Mouse (Mus musculus) left cerebral cortex, postnatal 25 days (tissue): ENCODE measurements around the gene Prdm15. TPM values are rescaled to one million over a fixed set of nuclear protein-coding genes. Genes with fewer than 3 reads are reported as not detected.

Experiments used
- DNase-seq, 2 experiments: peaks; one replicate each; pipeline ENCODE4 v3.0.0; 2022; ENCODE audit warnings: low spot score in 2 of 2, mixed read lengths in 1 of 2
- intact Hi-C: fragments of 180-260 bp; cut with DNase I; formaldehyde crosslinking; loops from one replicate; pipeline ENCODE4 v1.15.1; 2025
- total RNA-seq, 2 experiments: library from RNA; stranded (reverse); gene quantifications; 2 replicates each; pipeline ENCODE4 v1.2.3; 2021

Gene Prdm15
- total RNA-seq, 2 experiments from 2014 or later = 20.0 to 24.6 TPM

- no peak for DNase-seq
- intact Hi-C loops = no loop called here
Measured at GRCm38 (mm10) chr16:97828207-97828606, 23.4 kb downstream of the Prdm15 start.

DNA sequence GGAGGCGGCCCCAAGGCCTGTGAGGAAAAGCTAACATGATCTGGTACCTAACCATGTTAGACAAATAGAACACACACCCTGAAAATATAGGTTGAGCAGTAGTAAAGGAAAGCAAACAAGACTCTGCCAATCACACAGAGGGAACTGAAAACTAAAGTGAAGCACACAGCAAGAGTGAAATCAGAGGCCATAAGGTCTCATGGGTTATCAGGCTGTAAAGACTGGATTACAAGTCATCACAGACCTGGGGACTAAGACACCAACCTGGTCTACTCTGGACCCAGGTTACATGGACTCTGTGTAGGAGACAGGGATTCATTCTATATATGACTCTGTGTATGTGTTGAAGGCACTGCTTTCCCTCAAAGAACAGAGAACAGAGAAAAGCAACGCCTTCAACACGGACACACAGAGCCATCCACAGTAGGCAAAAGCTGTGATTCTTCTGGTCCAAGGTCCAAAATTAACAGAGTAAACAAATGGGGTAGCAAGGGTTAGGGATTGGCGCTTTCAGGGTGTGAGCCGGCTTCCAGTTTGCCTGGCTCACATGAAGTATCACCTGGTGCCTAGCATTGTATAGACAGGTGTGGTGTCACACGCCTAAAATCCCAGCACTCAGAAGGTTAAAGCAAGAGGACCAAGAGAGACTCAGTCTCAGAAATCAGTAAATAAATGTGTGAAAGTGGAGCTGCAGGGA, 28.2 kb downstream of the Prdm15 start:
- intact Hi-C loops = no loop called here
- DNase-seq = no peak

GRCm38 (mm10) chr16:97819532-97819931, 32.1 kb downstream of the Prdm15 start:
- intact Hi-C loops = no loop called here
- no peak for DNase-seq

DNA sequence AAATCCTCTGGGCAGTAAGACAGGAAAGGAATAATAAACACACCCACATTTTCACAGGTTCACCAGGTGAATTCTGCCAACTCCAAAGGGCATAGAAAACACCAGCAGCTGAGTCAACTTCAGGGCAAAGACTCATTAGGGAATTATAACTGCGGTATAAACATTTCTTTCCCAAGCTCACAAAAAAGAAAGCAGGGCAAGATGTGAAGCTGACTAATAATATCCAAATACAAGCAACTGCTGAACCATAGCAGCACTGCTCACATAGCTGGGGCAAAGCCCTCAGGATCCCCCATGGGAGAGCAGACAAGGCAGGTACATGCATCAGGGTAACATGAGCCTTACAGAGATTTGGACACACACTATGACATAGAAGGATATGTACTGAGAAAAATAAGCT, 34.2 kb downstream of the Prdm15 start:
- intact Hi-C loops = no loop called here
- no peak for DNase-seq

DNA sequence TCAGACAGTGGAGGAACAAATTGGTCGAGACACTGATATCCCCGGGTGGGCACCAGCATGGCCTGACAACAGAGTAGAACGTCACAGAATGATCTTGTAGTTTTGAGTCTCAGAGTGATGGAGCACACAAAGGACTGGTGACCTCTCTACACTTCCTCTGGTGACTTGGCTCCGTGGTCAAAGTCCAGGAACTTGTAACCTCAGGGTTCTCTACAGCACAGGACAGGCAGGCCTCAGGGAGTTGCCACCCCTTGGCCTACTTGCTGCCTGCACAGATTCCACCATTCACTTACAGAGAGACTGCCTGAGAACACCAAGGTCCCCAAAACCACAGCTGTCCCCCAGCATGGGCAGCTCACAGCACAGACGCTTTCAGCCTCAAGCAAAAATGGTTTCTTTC, 36.4 kb downstream of the Prdm15 start:
- intact Hi-C loops = no loop called here
- no peak for DNase-seq

DNA sequence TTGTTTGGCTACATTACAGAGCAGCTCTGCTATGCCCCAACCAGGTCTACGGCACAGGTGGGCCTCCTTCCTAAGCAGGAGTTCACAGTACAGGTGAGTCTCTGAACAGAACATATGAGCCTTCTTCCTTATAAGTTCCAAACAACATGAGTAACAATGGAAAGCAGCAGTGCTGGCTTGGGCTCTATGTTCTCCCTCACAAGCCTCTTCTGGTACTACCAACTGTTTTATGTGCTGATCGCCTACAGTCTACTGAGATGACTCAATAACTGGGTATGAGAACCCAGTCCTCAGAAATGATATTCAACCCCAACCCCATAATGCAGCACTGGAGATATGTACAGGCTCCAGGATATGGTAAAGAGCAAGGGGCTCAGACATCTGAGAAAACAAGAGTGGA, 37.6 kb downstream of the Prdm15 start:
- intact Hi-C loops = no loop called here
- DNase-seq = no peak

DNA sequence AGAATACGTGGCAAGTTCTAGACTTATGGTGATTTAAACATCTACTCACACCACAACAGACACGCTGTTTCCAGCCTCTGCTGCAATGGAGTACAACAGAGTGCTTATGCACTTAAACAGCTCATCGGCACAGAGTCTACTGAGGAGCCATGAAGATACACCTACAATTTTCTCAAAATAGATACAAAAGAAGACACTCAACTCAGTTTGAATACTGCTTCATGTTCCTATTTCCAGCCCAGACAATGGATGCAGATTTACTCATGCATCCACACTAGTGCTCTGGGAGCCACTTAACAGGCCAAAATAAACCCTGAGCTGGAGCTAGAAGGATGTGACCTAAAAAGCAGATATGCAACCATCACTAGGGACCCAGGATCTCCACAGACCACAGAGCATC, 42.8 kb downstream of the Prdm15 start:
- intact Hi-C loops = loop anchor here (5.0 kb wide), 1 partner anchor 68 kb away; no protein-coding TSS in a partner anchor
- peak; percentile 31 to 80 for DNase-seq

DNA sequence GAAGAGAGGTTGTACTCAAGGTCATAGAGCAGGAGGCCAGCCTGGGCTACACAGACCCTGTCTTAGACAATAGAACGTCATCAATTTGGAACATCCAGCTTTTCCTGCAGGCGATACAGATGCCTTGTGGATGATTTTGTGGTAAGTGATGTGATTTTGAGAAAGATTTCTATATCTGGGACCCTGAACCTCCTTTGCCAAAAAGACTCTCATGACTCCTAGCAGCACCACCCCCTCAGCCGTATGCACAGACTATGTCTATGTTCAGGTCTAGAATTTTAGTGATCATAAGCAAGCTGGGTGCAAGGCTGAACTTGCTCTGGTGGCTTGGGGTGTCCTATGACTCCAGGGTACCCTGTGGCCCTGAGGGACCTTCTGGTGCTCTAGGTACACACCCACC, 46.0 kb downstream of the Prdm15 start:
- peak; percentile 14 to 64 for DNase-seq
- intact Hi-C loops = loop anchor here (5.0 kb wide), 1 partner anchor 72 kb away; no protein-coding TSS in a partner anchor

GRCm38 (mm10) chr16:97804680-97805547, 46.7 kb downstream of the Prdm15 start:
- peak; percentile 82 to 86 for DNase-seq
- intact Hi-C loops = loop anchor here (5.0 kb wide), 1 partner anchor 72 kb away; no protein-coding TSS in a partner anchor

- DNase-seq = no peak
- intact Hi-C loops = no loop called here
Measured at GRCm38 (mm10) chr16:97797950-97798869, 53.4 kb downstream of the Prdm15 start.

DNA sequence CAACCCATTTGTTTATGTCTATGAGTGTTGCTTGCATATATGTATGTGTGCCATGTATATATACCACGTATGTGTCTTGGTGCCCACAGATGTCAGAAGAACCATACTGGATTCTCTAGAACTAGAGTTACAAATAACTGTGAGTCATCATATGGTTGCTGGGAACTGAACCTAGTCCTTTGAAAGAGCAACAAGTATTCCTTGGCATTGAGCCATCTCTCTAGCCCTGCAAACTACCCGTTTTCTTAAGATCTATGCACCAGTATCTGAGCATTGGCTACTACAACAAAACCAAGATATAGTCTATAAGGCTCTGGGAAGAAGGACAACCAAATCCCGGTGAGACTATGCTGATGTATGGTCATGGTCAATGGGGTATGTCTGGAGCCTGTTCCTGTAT, 54.4 kb downstream of the Prdm15 start:
- DNase-seq = no peak
- intact Hi-C loops = no loop called here

- intact Hi-C loops = no loop called here
- no peak for DNase-seq
Measured at GRCm38 (mm10) chr16:97794256-97794655, 57.4 kb downstream of the Prdm15 start.

GRCm38 (mm10) chr16:97783057-97783456, 68.6 kb downstream of the Prdm15 start:
- intact Hi-C loops = loop anchor here (5.0 kb wide), 1 partner anchor 471 kb away; no protein-coding TSS in a partner anchor
- DNase-seq = no peak

DNA sequence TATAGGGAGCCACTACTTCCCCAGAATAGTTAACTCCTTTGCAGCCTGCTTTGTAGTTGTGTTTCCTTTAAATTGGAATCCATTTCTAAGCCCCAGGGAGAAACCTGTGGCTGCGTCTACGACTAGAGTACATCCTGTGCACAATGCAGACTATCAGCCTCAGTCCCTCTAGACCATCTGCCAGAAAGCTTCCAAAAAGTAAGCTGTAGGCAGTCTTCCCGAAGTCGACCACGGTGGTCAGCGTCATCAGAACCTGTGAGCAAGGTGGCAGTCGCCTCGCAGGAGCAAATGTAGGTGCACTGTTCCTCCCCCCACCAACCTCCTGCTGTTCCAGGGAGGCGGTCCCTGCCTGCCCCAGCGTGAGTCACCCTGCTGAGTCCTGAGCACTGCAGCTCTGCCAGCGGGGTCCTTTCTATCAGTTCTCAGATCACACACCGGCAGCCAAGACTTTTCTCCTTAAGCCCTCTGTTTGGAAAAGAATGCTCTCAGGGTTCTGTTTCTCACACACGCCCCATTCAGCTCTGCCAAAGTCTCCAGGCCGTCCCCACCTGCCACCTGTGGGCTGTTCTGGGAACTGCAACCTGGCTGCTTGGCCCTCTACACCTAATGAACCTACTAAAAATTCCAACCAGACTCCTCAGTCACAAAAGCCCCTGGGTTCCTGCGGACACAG, 73.2 kb downstream of the Prdm15 start:
- intact Hi-C loops = no loop called here

GRCm38 (mm10) chr16:97766501-97766900, 85.1 kb downstream of the Prdm15 start:
- intact Hi-C loops = loop anchor here (5.0 kb wide), 1 partner anchor 454 kb away; no protein-coding TSS in a partner anchor
- DNase-seq = no peak

More for the DNA sequence above, 73.2 kb downstream of the Prdm15 start:
- peak; percentile 70 to 78 for DNase-seq

GRCm38 (mm10) chr16:97764626-97765025, 87.0 kb downstream of the Prdm15 start:
- intact Hi-C loops = loop anchor here (5.0 kb wide), 1 partner anchor 452 kb away; no protein-coding TSS in a partner anchor
- no peak for DNase-seq

DNA sequence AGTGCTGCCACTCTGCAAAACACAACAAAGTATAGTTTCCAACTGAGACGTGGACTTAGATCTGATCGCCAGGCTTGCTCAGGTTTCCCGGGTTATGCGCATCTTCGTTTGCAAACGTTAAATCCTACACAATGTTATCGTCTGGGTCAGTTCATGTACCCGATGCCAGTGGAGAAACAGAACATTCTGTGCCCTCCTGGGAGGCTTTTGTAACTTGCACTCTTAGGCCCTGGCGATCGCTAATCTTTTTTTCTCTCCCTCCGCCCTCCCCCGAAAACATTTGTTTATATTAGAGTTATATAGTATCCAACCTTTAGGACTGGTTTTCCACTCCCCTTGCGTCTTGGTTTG, 87.7 kb downstream of the Prdm15 start:
- DNase-seq = no peak
- intact Hi-C loops = no loop called here

- DNase-seq = no peak
- intact Hi-C loops = no loop called here
Measured at GRCm38 (mm10) chr16:97763061-97763989, 88.3 kb downstream of the Prdm15 start, which contains the start of gene Ripk4. TSS of gene Ripk4 (minus strand) at chr16:97763787.
